Mouse (Mus musculus): Measurements from ENCODE around the gene Twsg1. TPM values are rescaled to one million over a fixed set of nuclear protein-coding genes. Genes with fewer than 3 reads are reported as not detected.

The Twsg1 gene
- polyA plus RNA-seq, 1 experiment from 2014 or later, result 100 TPM

DNA sequence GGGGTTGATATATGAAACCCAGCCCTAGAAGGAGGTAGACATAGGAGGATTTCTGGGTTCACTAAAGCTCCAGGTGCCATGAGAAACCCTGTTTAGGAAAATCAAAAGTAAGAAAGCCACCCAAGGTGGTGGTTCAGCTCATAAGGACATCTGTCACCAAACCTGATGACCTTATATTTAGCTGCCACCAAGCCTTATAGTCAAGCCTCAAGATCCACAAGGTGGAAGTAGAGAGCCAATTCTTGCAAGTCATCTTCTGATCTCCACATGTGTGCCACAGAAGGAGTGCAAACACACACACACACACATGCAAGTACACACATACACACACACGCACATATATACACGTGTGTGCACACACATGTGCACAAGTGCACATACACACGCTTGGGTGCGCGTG is 1.1 kb upstream of the Twsg1 start:
- Histone ChIP-seq H3K27me3 (no peaks in the 10 kb centered on the region), H3K36me3 (peaks cover 16% of the 10 kb centered on the region), H3K9ac (no peak overlapping the region), H3K4me1 (peaks cover 4% of the 10 kb centered on the region), H3K4me2 (replicated peaks) (no peak overlapping the region), H3K4me3 (no peak overlapping the region), H3K9me3 (replicated peaks) (no peaks in the 10 kb centered on the region), H3K27ac (no peak overlapping the region)
- ATAC-seq (ENCODE audit: low FRiP score), result no peak
- 86% methylated on average over 5 of the region's 5 CpGs for WGBS

GRCm38 (mm10) chr17:65950183-65950582 is 843 bp downstream of the Twsg1 start:
- no peaks in the 10 kb centered on the region for H3K9me3 ChIP-seq (replicated peaks)
- WGBS, result 39% methylated on average over 7 of the region's 7 CpGs

DNA sequence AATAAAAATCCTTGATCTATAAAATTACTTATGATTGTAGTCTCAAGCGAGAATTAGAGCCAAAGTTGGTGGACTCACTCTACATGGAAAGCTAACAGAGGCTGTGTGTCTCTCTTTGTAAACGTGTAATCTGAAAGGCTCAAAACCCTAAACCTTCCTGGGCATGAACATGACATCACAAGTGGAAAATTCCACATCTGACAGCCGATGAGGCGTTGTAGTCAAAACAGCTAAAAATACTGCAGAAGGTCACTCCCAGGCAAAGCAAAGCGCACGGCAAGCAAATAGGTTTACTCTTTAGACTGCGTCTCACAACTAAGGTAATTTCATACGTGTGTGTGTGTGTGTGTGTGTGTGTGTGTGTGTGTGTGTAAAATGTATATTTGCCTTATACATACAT is 3.7 kb downstream of the Twsg1 start:
- peaks cover 30% of the 10 kb centered on the region for H3K36me3 ChIP-seq
- no peak overlapping the region for H3K9ac ChIP-seq
- H3K27ac ChIP-seq, result no peak overlapping the region
- no peak overlapping the region for H3K4me3 ChIP-seq
- no peak for ATAC-seq (ENCODE audit: low FRiP score)
- no peaks in the 10 kb centered on the region for H3K27me3 ChIP-seq
- no peaks in the 10 kb centered on the region for H3K9me3 ChIP-seq (replicated peaks)
- peaks cover 4% of the 10 kb centered on the region for H3K4me1 ChIP-seq
- H3K4me2 ChIP-seq (replicated peaks), result no peak overlapping the region
- WGBS, result 91% methylated on average over 8 of the region's 8 CpGs

More at GRCm38 (mm10) chr17:65950183-65950582, 843 bp downstream of the Twsg1 start:
- H3K9ac ChIP-seq, result peak overlapping the region; percentile 94
- H3K4me2 ChIP-seq (replicated peaks), result peak overlapping the region; percentile 62
- peaks cover 4% of the 10 kb centered on the region for H3K4me1 ChIP-seq
- peak overlapping the region; percentile 83 for H3K4me3 ChIP-seq
- peak overlapping the region; percentile 87 for H3K27ac ChIP-seq
- peaks cover 26% of the 10 kb centered on the region for H3K36me3 ChIP-seq
- peak; percentile 14; the same call in 1 of the 2 replicates for ATAC-seq (ENCODE audit: low FRiP score)
- no peaks in the 10 kb centered on the region for H3K27me3 ChIP-seq

- no peak for ATAC-seq (ENCODE audit: low FRiP score)
- H3K4me2 ChIP-seq (replicated peaks), result no peak overlapping the region
- no peak overlapping the region for H3K9ac ChIP-seq
- no peak overlapping the region for H3K27ac ChIP-seq
- H3K36me3 ChIP-seq, result peaks cover 30% of the 10 kb centered on the region
- WGBS, result 94% methylated on average over 2 of the region's 2 CpGs
- H3K27me3 ChIP-seq, result no peaks in the 10 kb centered on the region
- no peaks in the 10 kb centered on the region for H3K9me3 ChIP-seq (replicated peaks)
- no peak overlapping the region for H3K4me3 ChIP-seq
- H3K4me1 ChIP-seq, result peaks cover 7% of the 10 kb centered on the region
Observed at GRCm38 (mm10) chr17:65945420-65945819, 5.6 kb downstream of the Twsg1 start.

GRCm38 (mm10) chr17:65942394-65942793 is 8.6 kb downstream of the Twsg1 start:
- H3K9ac ChIP-seq, result no peak overlapping the region
- no peaks in the 10 kb centered on the region for H3K27me3 ChIP-seq
- no peak overlapping the region for H3K4me3 ChIP-seq
- no peak overlapping the region for H3K27ac ChIP-seq
- WGBS, result 71% methylated on average over 4 of the region's 4 CpGs
- no peak overlapping the region for H3K4me2 ChIP-seq (replicated peaks)
- peaks cover 11% of the 10 kb centered on the region for H3K4me1 ChIP-seq
- no peaks in the 10 kb centered on the region for H3K9me3 ChIP-seq (replicated peaks)
- peaks cover 19% of the 10 kb centered on the region for H3K36me3 ChIP-seq
- no peak for ATAC-seq (ENCODE audit: low FRiP score)

- no peaks in the 10 kb centered on the region for H3K9me3 ChIP-seq (replicated peaks)
- WGBS, result 84% methylated on average over 6 of the region's 6 CpGs
- H3K4me1 ChIP-seq, result peaks cover 11% of the 10 kb centered on the region
- no peak overlapping the region for H3K27ac ChIP-seq
- H3K9ac ChIP-seq, result no peak overlapping the region
- no peak overlapping the region for H3K4me2 ChIP-seq (replicated peaks)
- no peaks in the 10 kb centered on the region for H3K27me3 ChIP-seq
- peaks cover 20% of the 10 kb centered on the region for H3K36me3 ChIP-seq
- ATAC-seq (ENCODE audit: low FRiP score), result no peak
- H3K4me3 ChIP-seq, result no peak overlapping the region
Observed at GRCm38 (mm10) chr17:65941275-65941674, 9.8 kb downstream of the Twsg1 start.

GRCm38 (mm10) chr17:65940221-65940620 is 10.8 kb downstream of the Twsg1 start:
- Histone ChIP-seq H3K36me3 (peaks cover 23% of the 10 kb centered on the region), H3K4me2 (replicated peaks) (no peak overlapping the region), H3K9ac (no peak overlapping the region), H3K27ac (peak overlapping the region; percentile 23; the same call in 1 of the 2 replicates), H3K27me3 (no peaks in the 10 kb centered on the region), H3K4me3 (no peak overlapping the region), H3K4me1 (peaks cover 11% of the 10 kb centered on the region), H3K9me3 (replicated peaks) (no peaks in the 10 kb centered on the region)
- WGBS, result 64% methylated on average over 12 of the region's 12 CpGs
- no peak for ATAC-seq (ENCODE audit: low FRiP score)

GRCm38 (mm10) chr17:65939461-65940192 is 11.4 kb downstream of the Twsg1 start:
- Histone ChIP-seq H3K9ac (no peak overlapping the region), H3K27me3 (no peaks in the 10 kb centered on the region), H3K9me3 (replicated peaks) (no peaks in the 10 kb centered on the region), H3K27ac (no peak overlapping the region), H3K4me3 (no peak overlapping the region), H3K4me1 (peaks cover 11% of the 10 kb centered on the region), H3K4me2 (replicated peaks) (no peak overlapping the region), H3K36me3 (peaks cover 23% of the 10 kb centered on the region)
- no peak for ATAC-seq (ENCODE audit: low FRiP score)
- 60% methylated on average over 14 of the region's 14 CpGs for WGBS

DNA sequence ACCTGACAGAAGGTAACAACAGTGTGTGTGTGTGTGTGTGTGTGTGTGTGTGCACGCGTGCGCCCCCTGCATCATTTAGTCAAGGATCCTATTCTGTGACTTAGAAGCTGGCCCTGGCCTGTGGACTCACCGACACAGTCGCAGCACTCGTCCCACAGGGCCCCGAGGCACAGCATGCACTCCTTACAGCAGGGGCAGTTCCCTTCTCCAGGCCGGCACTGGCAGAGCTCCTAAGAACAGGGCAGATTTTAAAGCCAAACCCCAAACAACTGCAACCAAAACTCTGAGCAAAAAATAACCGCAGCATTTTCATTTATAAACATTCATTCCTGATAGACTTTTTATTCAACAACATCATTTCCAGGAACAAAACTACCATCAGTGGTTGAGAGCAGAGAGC is 13.4 kb downstream of the Twsg1 start:
- Histone ChIP-seq H3K4me1 (peaks cover 11% of the 10 kb centered on the region), H3K9me3 (replicated peaks) (no peaks in the 10 kb centered on the region), H3K27me3 (no peaks in the 10 kb centered on the region), H3K4me3 (no peak overlapping the region), H3K9ac (no peak overlapping the region), H3K27ac (no peak overlapping the region), H3K36me3 (peaks cover 34% of the 10 kb centered on the region), H3K4me2 (replicated peaks) (no peak overlapping the region)
- no peak for ATAC-seq (ENCODE audit: low FRiP score)
- 88% methylated on average over 9 of the region's 9 CpGs for WGBS

GRCm38 (mm10) chr17:65933741-65934140 is 17.3 kb downstream of the Twsg1 start:
- Histone ChIP-seq H3K27me3 (no peaks in the 10 kb centered on the region), H3K4me3 (no peak overlapping the region), H3K36me3 (peaks cover 43% of the 10 kb centered on the region), H3K4me2 (replicated peaks) (no peak overlapping the region), H3K27ac (no peak overlapping the region), H3K9me3 (replicated peaks) (no peaks in the 10 kb centered on the region), H3K9ac (no peak overlapping the region), H3K4me1 (0 out of 2 replicates have a peak, but pooled peaks cover 2% of the 10 kb centered on the region)
- 94% methylated on average over 2 of the region's 2 CpGs for WGBS
- no peak for ATAC-seq (ENCODE audit: low FRiP score)

DNA sequence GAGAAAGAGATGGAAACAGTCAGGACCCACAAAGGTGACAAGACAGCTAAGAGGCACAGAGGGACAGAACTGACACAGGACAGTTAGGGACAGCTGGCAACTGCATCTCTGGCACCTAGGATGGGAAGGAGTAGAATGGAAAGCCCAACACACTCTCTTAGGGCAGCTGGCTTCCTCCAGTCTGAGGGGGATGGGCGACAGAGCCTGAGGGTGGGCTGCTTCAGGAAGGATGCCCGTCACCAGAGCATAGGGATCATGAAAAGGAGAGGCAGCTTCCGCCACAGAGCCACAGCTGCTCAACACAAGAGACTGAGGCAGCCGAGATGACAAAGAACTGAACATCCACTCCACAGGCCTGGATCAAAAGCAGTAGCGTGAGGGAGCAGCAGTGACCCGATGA is 19.5 kb downstream of the Twsg1 start:
- H3K36me3 ChIP-seq, result peaks cover 49% of the 10 kb centered on the region
- H3K27me3 ChIP-seq, result no peaks in the 10 kb centered on the region
- no peak for ATAC-seq (ENCODE audit: low FRiP score)
- 0 out of 2 replicates have a peak, but pooled peaks cover 2% of the 10 kb centered on the region for H3K4me1 ChIP-seq
- H3K4me3 ChIP-seq, result no peak overlapping the region
- no peak overlapping the region for H3K4me2 ChIP-seq (replicated peaks)
- no peaks in the 10 kb centered on the region for H3K9me3 ChIP-seq (replicated peaks)
- H3K27ac ChIP-seq, result peak overlapping the region; percentile 45; the same call in 1 of the 2 replicates
- 35% methylated on average over 6 of the region's 6 CpGs for WGBS
- no peak overlapping the region for H3K9ac ChIP-seq

DNA sequence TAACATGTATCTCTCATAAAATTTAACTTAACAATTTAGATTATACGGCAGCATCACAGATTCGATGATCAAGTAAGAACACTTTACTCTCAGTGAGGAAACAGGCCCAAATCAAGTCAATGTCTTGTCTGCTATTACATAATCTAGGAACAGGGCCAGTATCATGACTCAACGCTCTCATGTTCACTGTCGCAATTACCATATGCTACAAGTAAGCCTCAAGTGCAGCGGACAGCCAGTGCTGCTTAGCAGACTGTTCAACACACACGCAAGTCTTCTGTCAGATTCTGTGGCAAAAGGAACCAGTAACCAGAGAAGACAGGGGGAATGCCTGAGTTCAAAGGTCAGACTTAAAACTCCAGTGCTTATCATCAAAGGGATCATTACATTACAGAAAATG is 20.1 kb downstream of the Twsg1 start:
- Histone ChIP-seq H3K4me3 (no peak overlapping the region), H3K27me3 (no peaks in the 10 kb centered on the region), H3K9ac (no peak overlapping the region), H3K4me2 (replicated peaks) (no peak overlapping the region), H3K9me3 (replicated peaks) (no peaks in the 10 kb centered on the region), H3K36me3 (peaks cover 49% of the 10 kb centered on the region), H3K4me1 (0 out of 2 replicates have a peak, but pooled peaks cover 2% of the 10 kb centered on the region), H3K27ac (0 out of 2 replicates have a peak overlapping the region, but pooled peaks have one; percentile 45)
- no peak for ATAC-seq (ENCODE audit: low FRiP score)
- 87% methylated on average over 6 of the region's 6 CpGs for WGBS
